Mouse (Mus musculus) intestine, postnatal 0 days (tissue): Measurements from ENCODE around the gene Slc17a7. TPM values are rescaled to one million over a fixed set of nuclear protein-coding genes. Genes with fewer than 3 reads are reported as not detected.
"Not testable (repeated sequence)": the region's sequence is repeated elsewhere in the genome, so short reads cannot be mapped to it uniquely, and the experiment has no call there.

Source experiments
- ATAC-seq: fragments of 200-750 bp; cut with Nextera tagmentation; 2 replicates; pipeline ENCODE4 v1.8.0; 2017; ENCODE audit warnings: mild to moderate bottlenecking, moderate TSS enrichment, moderate library complexity
- H3K27ac ChIP-seq: fragments of 300-500 bp; sonication (generic); 2 replicates; pipeline ENCODE4 v1.5.1; 2014; ENCODE audit warnings: mild to moderate bottlenecking, low read depth, low read length, moderate library complexity
- H3K27me3 ChIP-seq: fragments of 300-500 bp; sonication (generic); replicated peaks from 2 replicates; pipeline ENCODE4 v1.6.1; 2014; ENCODE audit warnings: low read length, mixed read lengths; ENCODE audit not compliant: control insufficient read depth, insufficient read depth
- H3K36me3 ChIP-seq: fragments of 300-500 bp; sonication (generic); 2 replicates; pipeline ENCODE4 v1.6.1; 2014; ENCODE audit warnings: mild to moderate bottlenecking, moderate library complexity; ENCODE audit not compliant: control insufficient read depth, insufficient read depth
- H3K4me1 ChIP-seq: fragments of 300-500 bp; sonication (generic); replicated peaks from 2 replicates; pipeline ENCODE4 v1.6.1; 2014; ENCODE audit warnings: antibody characterized with exemption, low read length, mixed read lengths; ENCODE audit not compliant: control insufficient read depth, insufficient read depth
- H3K4me2 ChIP-seq: fragments of 300-500 bp; sonication (generic); replicated peaks from 2 replicates; pipeline ENCODE4 v1.6.1; 2014; ENCODE audit warnings: low read depth, mild to moderate bottlenecking, moderate library complexity
- H3K4me3 ChIP-seq: fragments of 300-500 bp; sonication (generic); 2 replicates; pipeline ENCODE4 v1.5.1; 2014; ENCODE audit warnings: low read depth, low read length
- H3K9ac ChIP-seq: fragments of 300-500 bp; sonication (generic); 2 replicates; pipeline ENCODE4 v1.6.1; 2014; ENCODE audit warnings: mild to moderate bottlenecking, low read depth, low read length
- H3K9me3 ChIP-seq: fragments of 300-500 bp; sonication (generic); 2 replicates; pipeline ENCODE4 v1.6.1; 2016; ENCODE audit warnings: mixed run types; ENCODE audit not compliant: control insufficient read depth
- CTCF ChIP-seq: sonication (generic); IDR thresholded peaks from 2 replicates; pipeline ENCODE4 v1.5.1; 2016; ENCODE audit warnings: low read depth, mild to moderate bottlenecking, control low read depth, antibody characterized with exemption, moderate library complexity
- WGBS: fragments of 180-500 bp; shearing (Covaris S2); extraction: QIAGEN DNeasy Blood & Tissue Kit; methylation state at CpG from one replicate; pipeline ENCODE4 v1.1.7; 2014; 5-methylcytosine and 5-hydroxymethylcytosine counted together
- polyA plus RNA-seq: library from polyadenylated mRNA; unstranded; fragments of >200 nt; fragmentation: Nextera tagmentation; extraction: Ambion mirVana; gene quantifications from 2 replicates; pipeline ENCODE4 v1.2.1, GENCODE M21; 2015

Gene Slc17a7
- polyA plus RNA-seq, 1 experiment from 2014 or later, result not detected

DNA sequence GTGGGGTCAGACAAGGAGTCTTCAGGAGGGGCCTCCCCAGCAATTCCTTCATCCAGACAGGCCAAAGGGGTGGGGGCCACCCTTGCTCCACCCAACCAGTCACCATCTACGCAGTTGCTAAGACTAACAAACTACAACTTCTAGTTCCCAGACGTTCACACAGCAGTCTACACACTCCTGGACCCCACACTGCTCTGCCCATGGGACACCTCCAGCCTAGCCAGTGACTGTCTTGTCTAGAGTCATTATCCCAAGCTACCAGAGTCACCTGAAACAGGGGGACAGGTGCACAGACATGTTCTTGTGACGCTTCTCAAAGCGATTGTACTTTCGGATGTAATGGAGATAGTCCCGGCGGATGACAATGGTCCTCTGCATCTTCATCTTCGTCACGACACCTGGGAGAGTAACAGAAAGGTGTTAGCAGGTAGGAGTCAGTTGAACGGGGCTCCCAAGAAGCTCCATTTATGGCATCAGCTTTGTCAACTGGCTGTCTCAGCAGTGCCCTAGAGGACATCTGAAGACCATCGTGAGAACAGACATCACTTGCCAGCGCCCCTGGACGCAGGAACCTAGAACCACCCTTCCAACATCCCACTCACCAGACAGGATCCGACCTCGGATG lies 41.1 kb upstream of the Slc17a7 start:
- H3K9me3 ChIP-seq, result no peaks in the 10 kb centered on the region
- ATAC-seq, result no peak
- H3K4me3 ChIP-seq, result peak overlapping the region; percentile 68
- no peak for TF ChIP-seq CTCF
- H3K36me3 ChIP-seq, result peaks cover 67% of the 10 kb centered on the region
- peak overlapping the region; percentile 86; the same call in 1 of the 2 replicates for H3K27ac ChIP-seq
- H3K4me2 ChIP-seq, result peak overlapping the region; percentile 78
- H3K9ac ChIP-seq, result peak overlapping the region; percentile 88
- peaks cover 5% of the 10 kb centered on the region; the same call in 1 of the 2 replicates for H3K4me1 ChIP-seq
- no peaks in the 10 kb centered on the region for H3K27me3 ChIP-seq
- WGBS, result 69% methylated on average over 15 of the region's 15 CpGs

DNA sequence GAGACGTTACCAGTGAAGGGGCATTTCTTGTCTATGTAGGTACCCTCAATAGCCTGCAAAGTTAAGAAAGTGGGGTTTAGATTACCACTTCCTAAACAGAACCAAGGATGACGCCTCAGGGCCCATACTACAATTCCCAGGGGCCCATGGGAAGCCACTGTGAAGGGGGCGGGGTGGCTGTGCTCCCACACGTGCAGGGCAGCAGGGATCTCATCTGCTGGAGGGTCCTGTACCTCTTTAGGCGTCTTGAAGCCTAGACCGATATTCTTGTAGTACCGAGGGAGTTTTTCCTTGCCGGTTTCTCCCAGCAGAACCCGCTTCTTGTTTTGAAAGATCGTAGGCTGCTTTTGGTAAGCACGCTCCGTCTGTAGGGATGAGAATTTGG lies 40.6 kb upstream of the Slc17a7 start:
- Histone ChIP-seq H3K27me3 (no peaks in the 10 kb centered on the region), H3K9ac (peak overlapping the region; percentile 88), H3K4me3 (peak overlapping the region; percentile 68), H3K27ac (peak overlapping the region; percentile 86; the same call in 1 of the 2 replicates), H3K36me3 (peaks cover 67% of the 10 kb centered on the region), H3K4me2 (peak overlapping the region; percentile 78), H3K9me3 (no peaks in the 10 kb centered on the region), H3K4me1 (peaks cover 5% of the 10 kb centered on the region; the same call in 1 of the 2 replicates)
- no peak for TF ChIP-seq CTCF
- no peak for ATAC-seq
- WGBS, result 9% methylated on average over 12 of the region's 12 CpGs

DNA sequence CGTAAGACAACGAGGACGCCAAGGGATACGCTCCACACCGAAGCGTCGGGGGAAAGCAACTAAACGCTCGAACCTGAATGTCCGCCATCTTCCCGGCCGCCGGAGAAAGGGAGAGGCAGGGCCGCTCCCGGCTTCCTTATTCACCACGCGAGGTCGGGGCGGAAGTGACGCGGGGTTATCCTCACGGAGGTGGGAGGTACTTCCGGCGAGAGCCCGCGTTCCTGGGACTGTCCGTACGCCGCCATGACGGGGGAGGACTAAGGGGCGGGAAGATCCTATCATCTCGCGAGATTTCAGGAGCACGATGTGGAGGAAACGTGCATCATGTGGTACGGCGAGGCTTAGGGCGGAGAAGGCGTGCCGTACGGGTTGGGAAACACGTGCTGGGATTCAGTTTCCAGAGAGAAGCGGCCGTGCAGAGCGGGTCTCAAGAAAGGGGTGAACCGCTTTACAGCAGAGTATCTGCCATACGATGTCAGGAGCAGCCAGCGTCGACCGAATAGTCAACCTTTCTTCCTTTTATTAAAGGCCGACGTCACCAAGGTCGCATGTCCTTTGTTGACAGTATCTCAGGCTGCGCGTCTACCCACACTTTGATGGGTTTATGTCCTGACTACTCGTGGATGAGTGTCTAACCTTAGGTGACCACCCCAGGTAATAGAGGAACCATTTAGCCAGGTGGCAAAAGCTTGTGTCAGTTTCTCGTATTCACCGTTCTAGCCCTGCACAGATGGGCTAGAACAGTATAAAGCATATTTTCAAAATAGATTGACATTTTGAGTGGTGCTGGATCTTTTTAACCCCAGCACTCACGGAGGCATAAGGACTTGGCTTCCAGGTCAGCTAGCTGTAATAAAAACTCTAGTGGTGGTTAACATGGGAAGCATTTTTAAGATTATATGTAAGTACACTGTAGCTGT lies 39.3 kb upstream of the Slc17a7 start, which contains the start of gene Rps11:
Rps11 (minus strand) TSS at position 216 of the 920 bp plus-strand sequence.
- H3K36me3 ChIP-seq, result peaks cover 58% of the 10 kb centered on the region
- no peak for TF ChIP-seq CTCF
- under 1% methylated on average over 59 of the region's 59 CpGs for WGBS

GRCm38 (mm10) chr7:45125144-45125600 lies 38.6 kb upstream of the Slc17a7 start:
- peak; percentile 56 for TF ChIP-seq CTCF
- no peaks in the 10 kb centered on the region for H3K27me3 ChIP-seq
- H3K4me2 ChIP-seq, result peak overlapping the region; percentile 54
- H3K9me3 ChIP-seq, result no peaks in the 10 kb centered on the region
- ATAC-seq, result no peak
- no peak overlapping the region for H3K9ac ChIP-seq
- peaks cover 5% of the 10 kb centered on the region; the same call in 1 of the 2 replicates for H3K4me1 ChIP-seq
- H3K27ac ChIP-seq, result peak overlapping the region; percentile 66
- no peak overlapping the region for H3K4me3 ChIP-seq
- peaks cover 51% of the 10 kb centered on the region for H3K36me3 ChIP-seq
- WGBS, result 20% methylated on average over 7 of the region's 7 CpGs

More for the DNA sequence above, 39.3 kb upstream of the Slc17a7 start, which contains the start of gene Rps11:
- Histone ChIP-seq H3K4me1 (peaks cover 5% of the 10 kb centered on the region; the same call in 1 of the 2 replicates), H3K4me2 (peak within 1 kb of the TSS; percentile 78), H3K4me3 (peak within 1 kb of the TSS; percentile 68), H3K27ac (peak within 1 kb of the TSS; percentile 86), H3K9ac (peak within 1 kb of the TSS; percentile 88), H3K27me3 (no peaks in the 10 kb centered on the region), H3K9me3 (no peaks in the 10 kb centered on the region)
- peak; percentile 84 for ATAC-seq

DNA sequence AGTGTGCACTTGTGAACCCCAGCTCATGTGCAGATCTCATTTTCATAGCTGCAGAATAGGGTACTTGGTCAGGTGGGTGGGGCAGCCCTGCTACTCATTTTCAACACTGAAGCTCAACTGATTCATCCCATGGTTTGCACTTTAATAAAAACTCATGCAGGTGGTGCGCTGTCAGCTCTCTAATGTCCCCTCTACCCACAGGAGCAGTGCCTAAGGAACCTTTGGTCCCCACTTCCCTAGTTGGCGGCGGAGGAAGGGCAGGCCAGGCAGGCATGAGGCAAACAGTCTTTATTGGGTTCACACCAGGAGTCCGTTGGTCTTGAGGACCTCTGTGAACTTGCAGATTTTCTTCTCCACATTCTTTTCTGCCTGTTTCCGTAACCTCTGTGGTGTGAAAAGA lies 38.1 kb upstream of the Slc17a7 start:
- not testable (repeated sequence) for H3K9me3 ChIP-seq, H3K4me3 ChIP-seq, H3K9ac ChIP-seq, H3K27me3 ChIP-seq, H3K4me1 ChIP-seq, ATAC-seq, H3K4me2 ChIP-seq
- 65% methylated on average over 5 of the region's 5 CpGs for WGBS
- Histone ChIP-seq H3K36me3 (peaks cover 46% of the 10 kb centered on the region), H3K27ac (peak overlapping the region; percentile 66)
